8 mouse cellular contexts compared by ENCODE assay signal in the genomic region with DNA sequence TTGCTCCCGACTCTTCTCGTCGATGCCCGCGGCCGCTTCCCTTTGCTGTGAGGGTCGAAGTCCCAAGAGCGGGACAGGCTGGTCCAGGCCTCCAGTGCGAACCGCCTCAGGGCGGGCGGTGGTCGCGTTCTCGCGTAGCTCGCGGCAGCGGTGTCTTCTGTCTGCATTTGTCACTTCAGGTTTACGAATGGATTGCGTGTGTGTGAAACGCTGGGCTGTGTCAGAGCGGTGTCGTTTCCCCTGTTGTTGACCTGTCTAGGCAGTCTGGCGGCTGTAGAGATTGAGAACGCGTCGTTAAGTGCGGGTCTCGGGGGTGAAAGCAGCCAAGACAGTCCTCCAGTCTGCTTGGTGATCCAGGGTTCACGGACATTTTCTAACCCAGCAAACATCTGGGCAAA. TPM values are rescaled to one million over a fixed set of nuclear protein-coding genes. Genes with fewer than 3 reads are reported as not detected.
DNase-seq lines count a peak whose midpoint lies in the region; ATAC-seq and TF ChIP-seq lines count a peak whose summit lies in the region.

No protein-coding gene starts in this region.

- in situ Hi-C loops in ES-E14 (cut with MboI; ENCODE audit: low sequenced_read_pairs in 2 of 2, unreplicated experiment in 2 of 2), result no loop called here

- H3K36me3 ChIP-seq in ES-E14 (ENCODE audit: control insufficient read depth, insufficient read depth, low read length, poor library complexity, severe bottlenecking), result no peaks in the 10 kb centered on the region
- no peaks in the 10 kb centered on the region for H3K36me3 ChIP-seq in forebrain, embryonic 15.5 days
- H3K36me3 ChIP-seq in liver, postnatal 0 days (replicated peaks; ENCODE audit: insufficient read depth, low read length), result no peaks in the 10 kb centered on the region; the same call in 1 of the 2 replicates

- peak; percentile 24 for DNase-seq in heart, adult 8-10 months (ENCODE audit: low spot score)
- DNase-seq in heart, adult 9 months (ENCODE audit: low spot score in 2 of 2), result no peak
- no peak for DNase-seq in ES-E14 (ENCODE audit: low read depth, low spot score)
- no peak for DNase-seq in liver, postnatal 0 days
- no peak for DNase-seq in right cerebral cortex, postnatal 36 days (ENCODE audit: low spot score in 2 of 2)
- no peak for DNase-seq in cerebellum, postnatal 25 days
- no peak for DNase-seq in cerebellum, adult 8-10 months

- no peak for TF ChIP-seq CTCF in liver, postnatal 0 days (IDR thresholded peaks at IDR 0.05; ENCODE audit: low read depth)

- under 1% methylated on average over 31 of the region's 31 CpGs for WGBS in forebrain, embryonic 15.5 days
- 2% methylated on average over 31 of the region's 31 CpGs for WGBS in liver, postnatal 0 days (ENCODE audit: insufficient replicate concordance)

- H3K27ac ChIP-seq in ES-E14 (ENCODE audit: insufficient read depth, low read depth, low read length, poor library complexity, severe bottlenecking), result no peak overlapping the region
- H3K27ac ChIP-seq in forebrain, embryonic 15.5 days (replicated peaks), result peak overlapping the region; percentile 88
- peak overlapping the region; percentile 97 for H3K27ac ChIP-seq in liver, postnatal 0 days (ENCODE audit: low read depth)

- peaks cover 0 to 2% of the 10 kb centered on the region in 2 experiments; a peak in 2 of 4 replicates for H3K4me1 ChIP-seq in ES-E14 (ENCODE audit: control insufficient read depth in 2 of 2, insufficient read depth in 2 of 2, low read length in 2 of 2, poor library complexity in 1 of 2)
- H3K4me1 ChIP-seq in forebrain, embryonic 15.5 days, result peaks cover 32% of the 10 kb centered on the region
- 0 out of 2 replicates have a peak, but pooled peaks cover 7% of the 10 kb centered on the region for H3K4me1 ChIP-seq in liver, postnatal 0 days (ENCODE audit: insufficient read depth)

- peak; percentile 76 for ATAC-seq in forebrain, embryonic 15.5 days (replicated peaks)
- peak; percentile 11 for ATAC-seq in liver, postnatal 0 days

- H3K9ac ChIP-seq in ES-E14 (ENCODE audit: insufficient read depth, low read depth, low read length, poor library complexity, severe bottlenecking), result peak overlapping the region; percentile 86
- H3K9ac ChIP-seq in forebrain, embryonic 15.5 days (replicated peaks), result peak overlapping the region; percentile 87
- H3K9ac ChIP-seq in liver, postnatal 0 days (replicated peaks), result peak overlapping the region; percentile 97

- no peak for TF ChIP-seq EP300 in liver, postnatal 0 days (IDR thresholded peaks at IDR 0.05; ENCODE audit: low read depth)

- H3K4me2 ChIP-seq in forebrain, embryonic 15.5 days (replicated peaks), result peak overlapping the region; percentile 85
- peak overlapping the region; percentile 81 for H3K4me2 ChIP-seq in liver, postnatal 0 days (ENCODE audit: low read depth, low read length)

- H3K27me3 ChIP-seq in forebrain, embryonic 15.5 days, result no peaks in the 10 kb centered on the region
- no peaks in the 10 kb centered on the region for H3K27me3 ChIP-seq in liver, postnatal 0 days (ENCODE audit: insufficient read depth, low read length)

- no peaks in the 10 kb centered on the region for H3K9me3 ChIP-seq in ES-E14 (ENCODE audit: control insufficient read depth, insufficient read depth, low read depth, low read length)
- H3K9me3 ChIP-seq in forebrain, embryonic 15.5 days, result no peaks in the 10 kb centered on the region
- no peaks in the 10 kb centered on the region for H3K9me3 ChIP-seq in liver, postnatal 0 days (ENCODE audit: low read length)

- peak overlapping the region; percentile 70 to 94 for H3K4me3 ChIP-seq in ES-E14 (ENCODE audit: insufficient read depth in 1 of 2, low read depth in 1 of 2, low read length in 2 of 2, poor library complexity in 1 of 2, severe bottlenecking in 1 of 2)
- H3K4me3 ChIP-seq in forebrain, embryonic 15.5 days, result peak overlapping the region; percentile 93
- H3K4me3 ChIP-seq in liver, postnatal 0 days (ENCODE audit: low read depth, low read length), result peak overlapping the region; percentile 92

TF ChIP-seq in ES-E14, 5 proteins besides CTCF, POLR2A, EP300 and RAD21:
- TF ChIP-seq CHD2 (IDR thresholded peaks at IDR 0.05; ENCODE audit: low read depth, low read length) (0 out of 2 replicates have a peak, but pooled peaks have one; percentile 51), ZNF384 (IDR thresholded peaks at IDR 0.05; ENCODE audit: low read depth, low read length) (no peak)

RNA-seq across cellular contexts. Expression of a gene that starts 0.3 kb away (rescaled TPM):
- total RNA-seq in heart, adult 8-10 months (2022), result 1,000 to 10,000 TPM; 2,312 to 2,801 (median 2,464) TPM
- total RNA-seq in ES-E14 (2012; rRNA removed), result 103 and 110 TPM in 2 replicates
- polyA plus RNA-seq in forebrain, embryonic 15.5 days (2015; fragmentation: Nextera tagmentation; extraction: Ambion mirVana), result 65.2 and 73.6 TPM in 2 replicates
- polyA plus RNA-seq in liver, postnatal 0 days (2015; fragmentation: Nextera tagmentation; extraction: Ambion mirVana), result 421 and 447 TPM in 2 replicates

RNA-seq across cellular contexts. Expression of a gene that starts 0.4 kb away (rescaled TPM):
- total RNA-seq in heart, adult 8-10 months (2022), result 1,000 to 10,000 TPM; 1,298 to 1,376 (median 1,346) TPM
- 101 and 102 TPM in 2 replicates for total RNA-seq in ES-E14 (2012; rRNA removed)
- polyA plus RNA-seq in forebrain, embryonic 15.5 days (2015; fragmentation: Nextera tagmentation; extraction: Ambion mirVana), result 73.9 and 79.7 TPM in 2 replicates
- polyA plus RNA-seq in liver, postnatal 0 days (2015; fragmentation: Nextera tagmentation; extraction: Ambion mirVana), result 224 and 228 TPM in 2 replicates

RNA-seq across cellular contexts. Expression of a gene that starts 49.5 kb away (rescaled TPM):
- total RNA-seq in heart, adult 8-10 months (2022), result not detected
- not detected in 2 replicates for total RNA-seq in ES-E14 (2012; rRNA removed)
- polyA plus RNA-seq in forebrain, embryonic 15.5 days (2015; fragmentation: Nextera tagmentation; extraction: Ambion mirVana), result 2.9 and 3.1 TPM in 2 replicates
- polyA plus RNA-seq in liver, postnatal 0 days (2015; fragmentation: Nextera tagmentation; extraction: Ambion mirVana), result not detected in 2 replicates

RNA-seq across cellular contexts. Expression of a gene that starts 50.1 kb away (rescaled TPM):
- total RNA-seq in heart, adult 8-10 months (2022), result under 1 TPM in 1 of 4 experiments, not detected in 3; 0.57 TPM
- total RNA-seq in ES-E14 (2012; rRNA removed), result 0.58 and 0.71 TPM in 2 replicates
- polyA plus RNA-seq in forebrain, embryonic 15.5 days (2015; fragmentation: Nextera tagmentation; extraction: Ambion mirVana), result not detected in 2 replicates
- polyA plus RNA-seq in liver, postnatal 0 days (2015; fragmentation: Nextera tagmentation; extraction: Ambion mirVana), result not detected in 2 replicates

RNA-seq across cellular contexts. Expression of a gene that starts 50.4 kb away (rescaled TPM):
- total RNA-seq in heart, adult 8-10 months (2022), result under 1 TPM in 2 of 4 experiments, not detected in 2; 0.08 to 0.19 TPM
- total RNA-seq in ES-E14 (2012; rRNA removed), result 1.7 and 2.0 TPM in 2 replicates
- polyA plus RNA-seq in forebrain, embryonic 15.5 days (2015; fragmentation: Nextera tagmentation; extraction: Ambion mirVana), result 12.7 and 12.8 TPM in 2 replicates
- polyA plus RNA-seq in liver, postnatal 0 days (2015; fragmentation: Nextera tagmentation; extraction: Ambion mirVana), result 0.02 TPM in 1 of 2 replicates, not detected in the other

Comparison
In these comparisons a context has a peak if more than half of its experiments do, and no peak if none do; other contexts are left out.
1. RNA of a gene that starts 0.3 kb away (total RNA-seq): 2,312 to 2,801 TPM in heart, adult 8-10 months; 103 to 110 TPM in ES-E14; every median in the first group is over 10 times any median in the second.
2. RNA of a gene that starts 0.4 kb away (total RNA-seq): 1,298 to 1,376 TPM in heart, adult 8-10 months; 101 to 102 TPM in ES-E14; every median in the first group is over 10 times any median in the second.
3. Peak in every context shown above with its lines, with median percentiles within 50 percentile points of each other: H3K4me3 ChIP-seq and H3K9ac ChIP-seq.